Mouse (Mus musculus) forebrain, embryonic 11.5 days (tissue): Measurements from ENCODE around the gene Klhl13. TPM values are rescaled to one million over a fixed set of nuclear protein-coding genes. Genes with fewer than 3 reads are reported as not detected.

Experiments
- ATAC-seq: fragments of 200-750 bp; cut with Nextera tagmentation; replicated peaks from 2 replicates; pipeline ENCODE4 v1.8.0; 2017; ENCODE audit warnings: moderate TSS enrichment; ENCODE audit not compliant: low FRiP score
- DNase-seq: peaks from one replicate; pipeline ENCODE4 v3.0.0-alpha.2; 2017; ENCODE audit warnings: low spot score
- H3K27ac ChIP-seq: fragments of 300-500 bp; sonication (generic); 2 replicates; pipeline ENCODE4 v1.5.1; 2014; ENCODE audit warnings: low read depth, low read length
- H3K27me3 ChIP-seq: fragments of 300-500 bp; sonication (generic); 2 replicates; pipeline ENCODE4 v1.6.1; 2014; ENCODE audit warnings: mild to moderate bottlenecking, low read length, mixed read lengths; ENCODE audit not compliant: control insufficient read depth, insufficient read depth
- H3K36me3 ChIP-seq: fragments of 300-500 bp; sonication (generic); 2 replicates; pipeline ENCODE4 v1.6.1; 2014; ENCODE audit warnings: mild to moderate bottlenecking, low read length, moderate library complexity, mixed read lengths; ENCODE audit not compliant: control insufficient read depth, insufficient read depth
- H3K4me1 ChIP-seq: fragments of 300-500 bp; sonication (generic); replicated peaks from 2 replicates; pipeline ENCODE4 v1.6.1; 2014; ENCODE audit warnings: low read length, mixed read lengths; ENCODE audit not compliant: control insufficient read depth, insufficient read depth
- H3K4me2 ChIP-seq: fragments of 300-500 bp; sonication (generic); 2 replicates; pipeline ENCODE4 v1.6.1; 2014; ENCODE audit warnings: low read depth, mild to moderate bottlenecking, low read length, moderate library complexity, mixed read lengths; ENCODE audit not compliant: severe bottlenecking
- H3K4me3 ChIP-seq: fragments of 300-500 bp; sonication (generic); 2 replicates; pipeline ENCODE4 v1.5.1; 2014; ENCODE audit warnings: low read depth, low read length
- H3K9ac ChIP-seq: fragments of 300-500 bp; sonication (generic); 2 replicates; pipeline ENCODE4 v1.6.1; 2014; ENCODE audit warnings: low read length
- H3K9me3 ChIP-seq: fragments of 300-500 bp; sonication (generic); 2 replicates; pipeline ENCODE4 v1.6.1; 2016; ENCODE audit warnings: low read length, mixed read lengths; ENCODE audit not compliant: control insufficient read depth
- WGBS: fragments of 180-500 bp; shearing (Covaris S2); extraction: QIAGEN DNeasy Blood & Tissue Kit; methylation state at CpG from one replicate; pipeline ENCODE4 v1.1.7; 2014; 5-methylcytosine and 5-hydroxymethylcytosine counted together
- polyA plus RNA-seq: library from polyadenylated mRNA; unstranded; fragments of >200 nt; fragmentation: Nextera tagmentation; extraction: Ambion mirVana; gene quantifications from 2 replicates; pipeline ENCODE4 v1.2.1, GENCODE M21; 2014

Klhl13 gene
- 77.4 and 81.5 TPM in 2 replicates for polyA plus RNA-seq

DNA sequence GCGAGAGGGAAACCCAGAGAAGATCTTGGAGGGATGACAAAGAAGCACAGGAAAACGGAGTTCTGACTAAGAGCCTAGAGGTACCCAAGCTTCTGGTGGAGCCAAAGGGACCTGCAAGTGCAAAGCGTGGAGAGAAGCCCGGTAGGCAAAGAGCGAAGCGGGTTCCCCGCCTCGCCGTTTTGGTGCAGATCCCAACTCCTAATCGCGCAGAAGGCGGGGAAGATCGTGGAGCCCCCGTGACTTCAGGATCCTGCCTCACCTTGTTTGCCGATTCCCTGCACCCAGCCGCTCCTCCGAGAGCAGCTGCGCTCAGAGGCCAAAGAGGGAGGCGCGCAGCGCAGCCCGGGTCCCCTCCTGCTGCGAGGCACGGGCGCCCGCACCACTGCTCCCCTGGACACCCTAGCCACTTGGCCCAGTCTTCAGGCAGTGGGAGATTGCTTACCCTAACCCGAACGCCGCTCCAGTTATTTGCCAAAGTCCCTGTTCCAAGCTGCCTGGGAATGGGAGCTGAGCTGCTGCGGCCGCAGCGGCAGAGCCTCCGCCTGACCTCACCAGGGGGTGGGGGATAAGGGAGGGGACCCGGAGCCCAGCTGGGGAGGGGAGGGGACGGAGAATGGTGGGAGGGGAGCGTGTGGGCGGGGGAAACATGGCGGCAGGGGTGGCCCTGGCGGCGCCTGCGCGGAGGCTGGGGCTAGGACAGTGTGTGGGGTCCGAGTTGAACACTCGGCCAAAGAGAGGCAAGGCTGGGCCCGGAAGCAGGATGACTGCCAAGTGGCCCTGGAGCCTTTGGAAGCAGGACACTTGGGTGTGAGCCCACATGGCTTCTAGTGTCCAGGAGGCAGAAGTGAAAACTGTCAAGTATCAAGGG is at the start of gene Klhl13:
Klhl13 (minus strand) TSS at position 569 of the 868 bp plus-strand sequence.
- H3K4me3 ChIP-seq: peak within 1 kb of the TSS; percentile 36
- no peaks in the 10 kb centered on the region for H3K4me1 ChIP-seq
- peak within 1 kb of the TSS; percentile 47 for H3K4me2 ChIP-seq
- H3K9ac ChIP-seq: peak within 1 kb of the TSS; percentile 68
- no peaks in the 10 kb centered on the region for H3K9me3 ChIP-seq
- ATAC-seq (peak; percentile 90), DNase-seq (peak; percentile 76)
- H3K36me3 ChIP-seq: no peaks in the 10 kb centered on the region
- WGBS: 14% methylated on average over 32 of the region's 45 CpGs
- no peaks in the 10 kb centered on the region for H3K27me3 ChIP-seq
- H3K27ac ChIP-seq: no peak within 1 kb of the TSS

DNA sequence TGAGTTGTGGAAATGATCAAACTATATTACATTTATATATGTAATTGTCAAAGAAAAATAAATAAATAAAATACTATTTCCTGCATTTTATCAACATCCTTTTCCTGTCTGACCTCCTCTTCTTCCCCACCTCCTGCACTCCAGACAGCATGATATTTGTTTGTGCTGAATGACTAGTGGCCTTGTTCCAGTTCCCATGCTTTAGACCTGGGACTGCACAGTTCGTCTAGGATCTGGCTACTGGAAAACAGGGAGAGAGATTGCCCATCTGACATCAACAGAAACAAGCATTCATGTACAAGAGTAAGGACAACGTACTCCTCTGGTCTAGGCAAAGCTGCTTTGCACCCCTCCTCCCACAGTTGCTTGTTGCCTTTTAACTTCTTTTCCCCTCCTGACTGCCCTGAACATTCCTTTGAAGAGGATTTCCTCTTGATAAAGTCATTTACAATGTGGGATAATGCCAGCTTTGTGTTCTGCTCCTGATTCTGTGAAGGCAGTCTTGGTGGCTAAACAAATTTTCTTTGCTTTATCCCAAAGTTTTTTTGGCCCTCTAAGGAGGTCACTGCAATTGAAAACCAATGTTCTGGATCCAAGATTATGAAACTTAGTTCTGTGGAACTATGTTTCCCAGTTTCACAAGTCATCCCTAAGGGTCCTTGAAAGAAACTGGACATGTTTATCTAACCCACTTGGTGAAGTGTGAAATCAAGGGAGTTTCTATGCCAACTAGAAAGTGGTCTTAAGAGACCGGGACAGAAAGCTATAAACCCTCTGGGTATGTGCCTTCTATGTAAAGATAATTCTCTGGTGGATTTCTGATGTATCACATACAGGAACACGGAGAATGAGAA is 44.6 kb upstream of the Klhl13 start:
- ATAC-seq: no peak
- no peak overlapping the region for H3K4me3 ChIP-seq
- no peaks in the 10 kb centered on the region for H3K27me3 ChIP-seq
- no peaks in the 10 kb centered on the region for H3K4me1 ChIP-seq
- H3K36me3 ChIP-seq: no peaks in the 10 kb centered on the region
- no peaks in the 10 kb centered on the region for H3K9me3 ChIP-seq
- H3K27ac ChIP-seq: no peak overlapping the region
- no peak overlapping the region for H3K4me2 ChIP-seq
- no peak for DNase-seq
- 60% methylated on average over 4 of the region's 4 CpGs for WGBS
- no peak overlapping the region for H3K9ac ChIP-seq

DNA sequence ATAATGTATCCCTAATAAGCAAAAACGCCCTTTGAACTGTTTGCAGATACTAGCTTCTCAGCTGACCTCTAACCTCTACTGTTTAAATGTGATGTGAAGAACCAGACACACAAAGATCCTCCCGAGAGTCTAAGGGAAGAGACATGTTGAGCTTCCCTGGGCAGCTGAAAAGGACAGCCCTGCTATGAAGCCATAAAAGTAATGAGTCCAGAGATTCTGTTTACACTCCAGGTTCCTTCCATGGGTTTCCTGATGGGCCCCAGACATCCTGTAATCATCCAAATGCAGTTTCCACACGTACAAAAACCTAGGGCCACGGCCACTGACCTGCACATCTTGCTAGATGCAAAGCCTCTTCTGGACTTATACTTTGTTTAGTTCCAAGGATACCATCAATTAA is 23.8 kb upstream of the Klhl13 start:
- ATAC-seq: no peak
- Histone ChIP-seq H3K4me2 (no peak overlapping the region), H3K4me3 (no peak overlapping the region), H3K9me3 (no peaks in the 10 kb centered on the region), H3K36me3 (no peaks in the 10 kb centered on the region), H3K27ac (no peak overlapping the region), H3K9ac (no peak overlapping the region), H3K27me3 (no peaks in the 10 kb centered on the region), H3K4me1 (no peaks in the 10 kb centered on the region)
- DNase-seq: no peak
- 71% methylated on average over 4 of the region's 4 CpGs for WGBS

DNA sequence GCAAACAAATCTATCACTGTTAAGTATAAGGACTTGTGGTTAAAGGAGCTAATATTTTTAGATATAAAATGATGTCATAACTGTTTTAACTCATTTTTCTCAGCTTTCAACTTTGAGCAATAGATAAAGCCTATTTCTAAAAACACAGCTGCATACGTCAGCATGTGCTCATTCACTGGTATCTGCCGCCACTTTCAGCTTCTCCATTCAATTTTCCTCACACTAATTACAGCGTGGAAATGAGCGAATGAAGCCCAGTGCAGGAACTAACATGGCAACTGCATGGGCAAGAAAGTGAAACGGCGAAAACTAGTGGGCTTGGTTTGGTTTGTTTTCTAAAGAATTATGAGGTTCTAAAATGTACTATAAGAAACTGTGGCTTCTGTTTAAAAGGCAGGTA is 1.4 kb downstream of the Klhl13 start:
- H3K4me1 ChIP-seq: no peaks in the 10 kb centered on the region
- H3K36me3 ChIP-seq: no peaks in the 10 kb centered on the region
- H3K4me3 ChIP-seq: peak overlapping the region; percentile 14; the same call in 1 of the 2 replicates
- DNase-seq (no peak), ATAC-seq (0 out of 2 replicates have a peak, but pooled peaks have one; percentile 43)
- H3K27ac ChIP-seq: no peak overlapping the region
- H3K9ac ChIP-seq: no peak overlapping the region
- H3K4me2 ChIP-seq: peak overlapping the region; percentile 41; the same call in 1 of the 2 replicates
- no peaks in the 10 kb centered on the region for H3K9me3 ChIP-seq
- WGBS: 39% methylated on average over 6 of the region's 6 CpGs
- H3K27me3 ChIP-seq: no peaks in the 10 kb centered on the region

DNA sequence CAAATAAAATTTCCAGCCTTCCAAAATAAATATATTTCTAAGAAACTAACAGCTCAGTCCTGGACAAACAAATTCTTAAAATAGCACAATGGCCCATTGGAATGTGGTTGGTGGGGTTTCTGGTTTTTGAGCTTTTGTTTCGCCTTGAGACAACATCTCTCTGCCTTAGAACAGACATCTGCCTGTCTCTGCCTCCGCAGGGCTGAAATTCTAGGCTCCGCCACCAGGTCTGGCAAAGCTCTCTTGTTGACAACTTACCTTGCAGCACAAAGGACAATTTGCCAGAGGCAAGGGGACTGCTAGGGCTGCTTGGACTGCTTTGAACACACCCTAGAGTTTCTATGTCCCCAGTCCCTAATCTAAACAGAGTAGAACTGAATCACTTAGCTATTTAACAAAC is 4.4 kb downstream of the Klhl13 start:
- Histone ChIP-seq H3K4me3 (no peak overlapping the region), H3K27me3 (no peaks in the 10 kb centered on the region), H3K4me1 (no peaks in the 10 kb centered on the region), H3K9ac (no peak overlapping the region), H3K36me3 (no peaks in the 10 kb centered on the region), H3K4me2 (no peak overlapping the region), H3K27ac (no peak overlapping the region), H3K9me3 (no peaks in the 10 kb centered on the region)
- ATAC-seq (no peak), DNase-seq (no peak)
- 75% methylated on average over 3 of the region's 3 CpGs for WGBS

DNA sequence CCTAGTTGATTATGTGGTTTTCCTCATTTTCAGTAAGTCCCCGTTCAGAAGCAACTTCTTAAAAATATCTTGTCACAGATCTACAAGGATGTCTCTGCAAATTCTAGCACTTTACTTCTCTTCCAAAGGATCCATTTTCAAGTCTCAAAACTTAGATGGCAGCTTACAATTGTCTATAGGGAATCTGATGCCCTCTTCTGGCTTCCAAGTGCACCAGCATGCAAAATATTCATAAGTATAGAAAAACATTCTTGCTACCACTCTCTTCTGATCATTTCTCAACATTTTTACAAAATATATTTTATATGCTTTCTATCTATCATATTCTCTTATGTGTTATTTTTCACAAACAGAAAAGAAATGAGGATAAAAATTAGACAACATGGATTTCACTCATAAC is 14.8 kb downstream of the Klhl13 start:
- H3K27me3 ChIP-seq: no peaks in the 10 kb centered on the region
- 88% methylated on average over 1 of the region's 1 CpGs for WGBS
- H3K9me3 ChIP-seq: no peaks in the 10 kb centered on the region
- H3K27ac ChIP-seq: no peak overlapping the region
- H3K36me3 ChIP-seq: no peaks in the 10 kb centered on the region
- no peak overlapping the region for H3K4me2 ChIP-seq
- H3K4me1 ChIP-seq: no peaks in the 10 kb centered on the region
- H3K9ac ChIP-seq: no peak overlapping the region
- DNase-seq (no peak), ATAC-seq (no peak)
- no peak overlapping the region for H3K4me3 ChIP-seq

DNA sequence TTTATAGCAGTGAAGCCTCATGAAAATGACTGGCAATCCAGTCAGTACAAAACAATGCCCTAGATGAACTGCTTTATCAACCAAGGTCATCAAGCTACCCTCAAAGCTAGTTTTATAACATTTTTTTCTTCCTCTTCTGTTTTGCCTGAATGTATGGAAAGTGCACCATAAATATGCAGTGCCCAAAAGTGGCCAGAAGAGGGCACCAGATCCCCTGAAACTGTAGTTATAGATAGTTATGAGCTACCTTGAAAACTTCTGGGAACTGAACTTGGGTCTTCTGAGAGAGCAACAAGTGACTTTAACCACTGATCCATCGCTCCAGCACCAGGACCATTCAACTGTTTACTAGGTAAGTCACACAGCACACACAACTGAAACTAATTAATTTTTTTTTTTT is 36.8 kb downstream of the Klhl13 start:
- no peak overlapping the region for H3K4me3 ChIP-seq
- no peaks in the 10 kb centered on the region for H3K36me3 ChIP-seq
- no peaks in the 10 kb centered on the region for H3K27me3 ChIP-seq
- 63% methylated on average over 1 of the region's 1 CpGs for WGBS
- DNase-seq: peak; percentile 49
- H3K9ac ChIP-seq: no peak overlapping the region
- H3K9me3 ChIP-seq: no peaks in the 10 kb centered on the region
- no peak overlapping the region for H3K27ac ChIP-seq
- H3K4me2 ChIP-seq: no peak overlapping the region
- no peaks in the 10 kb centered on the region for H3K4me1 ChIP-seq
- ATAC-seq: no peak

DNA sequence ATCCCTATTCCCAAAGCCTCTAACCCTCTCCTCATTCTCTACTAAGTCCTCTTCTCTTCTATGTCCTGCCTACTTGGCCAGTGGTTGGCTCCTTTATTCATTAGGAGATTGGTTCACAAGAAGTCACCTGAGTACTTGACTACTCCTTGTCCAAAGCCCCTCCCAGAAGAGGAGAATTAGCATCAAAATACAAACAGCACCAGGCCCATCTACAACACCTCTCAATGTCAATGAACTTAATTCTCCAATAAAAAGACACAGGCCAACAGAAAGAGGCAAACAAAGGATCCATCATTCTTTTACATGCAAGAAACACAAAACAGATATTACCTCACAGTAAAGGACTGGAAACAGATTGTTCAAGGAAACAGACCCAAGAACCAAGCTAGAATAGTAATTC is 46.0 kb downstream of the Klhl13 start:
- no peak overlapping the region for H3K9ac ChIP-seq
- H3K36me3 ChIP-seq: no peaks in the 10 kb centered on the region
- no peaks in the 10 kb centered on the region for H3K27me3 ChIP-seq
- DNase-seq (no peak), ATAC-seq (no peak)
- H3K4me1 ChIP-seq: no peaks in the 10 kb centered on the region
- H3K9me3 ChIP-seq: no peaks in the 10 kb centered on the region
- H3K27ac ChIP-seq: no peak overlapping the region
- no peak overlapping the region for H3K4me2 ChIP-seq
- no peak overlapping the region for H3K4me3 ChIP-seq
